Mouse (Mus musculus) liver, embryonic 15.5 days (tissue): ENCODE data around the gene Tbx2. TPM values are rescaled to one million over a fixed set of nuclear protein-coding genes. Genes with fewer than 3 reads are reported as not detected.

Source experiments
- ATAC-seq: fragments of 200-750 bp; cut with Nextera tagmentation; 2 replicates; pipeline ENCODE4 v1.8.0; 2017; ENCODE audit warnings: moderate number of reproducible peaks, mild to moderate bottlenecking, moderate library complexity; ENCODE audit not compliant: insufficient read depth
- H3K27ac ChIP-seq: fragments of 300-500 bp; sonication (generic); replicated peaks from 2 replicates; pipeline ENCODE4 v1.5.1; 2015; ENCODE audit warnings: mild to moderate bottlenecking, inconsistent platforms
- H3K27me3 ChIP-seq: fragments of 300-500 bp; sonication (generic); 2 replicates; pipeline ENCODE4 v1.6.1; 2015; ENCODE audit warnings: mild to moderate bottlenecking, inconsistent platforms
- H3K36me3 ChIP-seq: fragments of 300-500 bp; sonication (generic); replicated peaks from 2 replicates; pipeline ENCODE4 v1.6.1; 2015; ENCODE audit warnings: moderate library complexity, mild to moderate bottlenecking, inconsistent platforms
- H3K4me1 ChIP-seq: fragments of 300-500 bp; sonication (generic); replicated peaks from 2 replicates; pipeline ENCODE4 v1.6.1; 2015; ENCODE audit warnings: inconsistent platforms
- H3K4me2 ChIP-seq: fragments of 300-500 bp; sonication (generic); 2 replicates; pipeline ENCODE4 v1.6.1; 2015; ENCODE audit warnings: moderate library complexity, mild to moderate bottlenecking, inconsistent platforms
- H3K4me3 ChIP-seq: fragments of 300-500 bp; sonication (generic); replicated peaks from 2 replicates; pipeline ENCODE4 v1.5.1; 2015; ENCODE audit warnings: mild to moderate bottlenecking, inconsistent platforms
- H3K9ac ChIP-seq: fragments of 300-500 bp; sonication (generic); 2 replicates; pipeline ENCODE4 v1.6.1; 2015; ENCODE audit warnings: moderate library complexity, mild to moderate bottlenecking, inconsistent platforms
- H3K9me3 ChIP-seq: fragments of 300-500 bp; sonication (generic); replicated peaks from 2 replicates; pipeline ENCODE4 v1.6.1; 2016; ENCODE audit warnings: inconsistent platforms
- WGBS: fragments of 180-500 bp; shearing (Covaris S2); methylation state at CpG from one replicate; pipeline ENCODE4 v1.1.7; 2015; ENCODE audit warnings: mixed read lengths; ENCODE audit not compliant: insufficient replicate concordance; 5-methylcytosine and 5-hydroxymethylcytosine counted together
- polyA plus RNA-seq: library from polyadenylated mRNA; unstranded; fragments of >200 nt; fragmentation: Nextera tagmentation; extraction: Ambion mirVana; gene quantifications from 2 replicates; pipeline ENCODE4 v1.2.1, GENCODE M21; 2015

Gene Tbx2
- polyA plus RNA-seq, 1 experiment from 2014 or later: 0.45 TPM

- no peak overlapping the region for H3K4me3 ChIP-seq
- peaks cover 100% of the 10 kb centered on the region for H3K27me3 ChIP-seq
- H3K36me3 ChIP-seq: no peaks in the 10 kb centered on the region
- 4% methylated on average over 17 of the region's 17 CpGs for WGBS
- H3K9ac ChIP-seq: no peak overlapping the region
- H3K27ac ChIP-seq: no peak overlapping the region
- H3K4me2 ChIP-seq: no peak overlapping the region
- H3K4me1 ChIP-seq: peaks cover 6% of the 10 kb centered on the region
- ATAC-seq: no peak
- no peaks in the 10 kb centered on the region for H3K9me3 ChIP-seq
Measured at GRCm38 (mm10) chr11:85887801-85888450, 55.6 kb downstream of the Tbx2 start.

- Histone ChIP-seq H3K27ac (no peak overlapping the region), H3K9ac (no peak overlapping the region), H3K9me3 (no peaks in the 10 kb centered on the region), H3K27me3 (peaks cover 100% of the 10 kb centered on the region), H3K4me3 (no peak overlapping the region), H3K4me1 (peaks cover 6% of the 10 kb centered on the region), H3K36me3 (no peaks in the 10 kb centered on the region), H3K4me2 (no peak overlapping the region)
- 3% methylated on average over 26 of the region's 26 CpGs for WGBS
- no peak for ATAC-seq
Measured at GRCm38 (mm10) chr11:85888451-85888961, 56.2 kb downstream of the Tbx2 start.

GRCm38 (mm10) chr11:85889056-85889729 is 56.8 kb downstream of the Tbx2 start:
- no peak overlapping the region for H3K27ac ChIP-seq
- no peak for ATAC-seq

GRCm38 (mm10) chr11:85889730-85890562 is 57.6 kb downstream of the Tbx2 start:
- Histone ChIP-seq H3K36me3 (no peaks in the 10 kb centered on the region), H3K27me3 (peaks cover 100% of the 10 kb centered on the region), H3K4me2 (no peak overlapping the region), H3K9ac (no peak overlapping the region), H3K4me1 (peaks cover 6% of the 10 kb centered on the region), H3K9me3 (no peaks in the 10 kb centered on the region), H3K27ac (no peak overlapping the region), H3K4me3 (no peak overlapping the region)
- 5% methylated on average over 47 of the region's 47 CpGs for whole genome bisulfite sequencing
- ATAC-seq: no peak

More at GRCm38 (mm10) chr11:85889056-85889729, 56.8 kb downstream of the Tbx2 start:
- 25% methylated on average over 8 of the region's 8 CpGs for WGBS
- Histone ChIP-seq H3K9ac (no peak overlapping the region), H3K9me3 (no peaks in the 10 kb centered on the region), H3K36me3 (no peaks in the 10 kb centered on the region), H3K4me2 (no peak overlapping the region), H3K4me1 (peaks cover 6% of the 10 kb centered on the region), H3K4me3 (no peak overlapping the region), H3K27me3 (peaks cover 100% of the 10 kb centered on the region)

- peaks cover 100% of the 10 kb centered on the region for H3K27me3 ChIP-seq
- WGBS: 5% methylated on average over 13 of the region's 13 CpGs
- no peak overlapping the region for H3K4me2 ChIP-seq
- no peaks in the 10 kb centered on the region for H3K9me3 ChIP-seq
- no peaks in the 10 kb centered on the region for H3K36me3 ChIP-seq
- ATAC-seq: no peak
- no peak overlapping the region for H3K9ac ChIP-seq
- peaks cover 6% of the 10 kb centered on the region for H3K4me1 ChIP-seq
- H3K4me3 ChIP-seq: no peak overlapping the region
- no peak overlapping the region for H3K27ac ChIP-seq
Measured at GRCm38 (mm10) chr11:85890563-85890845, 58.2 kb downstream of the Tbx2 start.

GRCm38 (mm10) chr11:85891010-85891691 is 58.8 kb downstream of the Tbx2 start:
- Histone ChIP-seq H3K4me1 (peaks cover 6% of the 10 kb centered on the region), H3K4me3 (no peak overlapping the region), H3K27me3 (peaks cover 100% of the 10 kb centered on the region), H3K9me3 (no peaks in the 10 kb centered on the region), H3K4me2 (no peak overlapping the region), H3K36me3 (no peaks in the 10 kb centered on the region), H3K27ac (no peak overlapping the region), H3K9ac (no peak overlapping the region)
- ATAC-seq: no peak
- WGBS: 8% methylated on average over 13 of the region's 13 CpGs

Other genes with a start within 250 kb of the Tbx2 start
- gene Gm11444, start 17.8 kb downstream of the Tbx2 start, polyA plus RNA-seq: not detected in 2 replicates
- not detected in 2 replicates for gene Tbx4, start 53.9 kb downstream of the Tbx2 start, polyA plus RNA-seq